Mouse (Mus musculus) G1E-ER4 (cell line): ENCODE measurements around the gene Fbxl22. TPM values are rescaled to one million over a fixed set of nuclear protein-coding genes. Genes with fewer than 3 reads are reported as not detected.

Experiments
- GATA1 ChIP-seq: IDR thresholded peaks from one replicate; pipeline ENCODE4 v1.8.0; 2012; ENCODE audit warnings: low read length, inconsistent platforms
- polyA plus RNA-seq: library from polyadenylated mRNA; stranded (reverse); fragments of >175 nt; gene quantifications from 2 replicates; pipeline ENCODE4 v1.2.3, GENCODE M21; 2012

Fbxl22 gene
- 0.14 and 0.23 TPM in 2 replicates for polyA plus RNA-seq

GRCm38 (mm10) chr9:66514256-66514770, at the start of gene Fbxl22:
Gene Fbxl22 (minus strand): TSS chr9:66514593.
- no peak for TF ChIP-seq GATA1

GRCm38 (mm10) chr9:66562215-66562614, 47.8 kb upstream of the Fbxl22 start:
- no peak for TF ChIP-seq GATA1

- TF ChIP-seq GATA1 = no peak
Measured at GRCm38 (mm10) chr9:66561496-66561895, 47.1 kb upstream of the Fbxl22 start.

- no peak for TF ChIP-seq GATA1
Measured at GRCm38 (mm10) chr9:66560728-66561127, 46.3 kb upstream of the Fbxl22 start.

- no peak for TF ChIP-seq GATA1
Measured at GRCm38 (mm10) chr9:66560295-66560694, 45.9 kb upstream of the Fbxl22 start.

GRCm38 (mm10) chr9:66558971-66559370, 44.6 kb upstream of the Fbxl22 start:
- no peak for TF ChIP-seq GATA1

- no peak for TF ChIP-seq GATA1
Measured at GRCm38 (mm10) chr9:66542785-66543184, 28.4 kb upstream of the Fbxl22 start.

- TF ChIP-seq GATA1 = no peak
Measured at GRCm38 (mm10) chr9:66521595-66521994, 7.2 kb upstream of the Fbxl22 start.

- no peak for TF ChIP-seq GATA1
Measured at GRCm38 (mm10) chr9:66520299-66520698, 5.9 kb upstream of the Fbxl22 start.

- no peak for TF ChIP-seq GATA1
Measured at GRCm38 (mm10) chr9:66518901-66519300, 4.5 kb upstream of the Fbxl22 start.

GRCm38 (mm10) chr9:66518251-66518650, 3.9 kb upstream of the Fbxl22 start:
- no peak for TF ChIP-seq GATA1

- TF ChIP-seq GATA1 = no peak
Measured at GRCm38 (mm10) chr9:66517746-66518145, 3.4 kb upstream of the Fbxl22 start.

GRCm38 (mm10) chr9:66516296-66516940, 2.0 kb upstream of the Fbxl22 start:
- no peak for TF ChIP-seq GATA1

- TF ChIP-seq GATA1 = no peak
Measured at GRCm38 (mm10) chr9:66515680-66516210, 1.4 kb upstream of the Fbxl22 start.

GRCm38 (mm10) chr9:66515115-66515514, 722 bp upstream of the Fbxl22 start:
- no peak for TF ChIP-seq GATA1

GRCm38 (mm10) chr9:66513661-66514255, 635 bp downstream of the Fbxl22 start:
- TF ChIP-seq GATA1 = no peak

- no peak for TF ChIP-seq GATA1
Measured at GRCm38 (mm10) chr9:66513150-66513549, 1.2 kb downstream of the Fbxl22 start.
